Comparison of ENCODE assay signal across 8 mouse cellular contexts in genomic region chr1:52631570-52631969, GRCm38 (mm10). TPM values are rescaled to one million over a fixed set of nuclear protein-coding genes. Genes with fewer than 3 reads are reported as not detected.
A peak's percentile ranks its signal among the peaks of the same experiment; 100 is the strongest.
DNase-seq lines count a peak whose midpoint lies in the region; ATAC-seq and TF ChIP-seq lines count a peak whose summit lies in the region.

No protein-coding gene starts in this region.

- H3K27me3 ChIP-seq in hindbrain, embryonic 16.5 days (replicated peaks; ENCODE audit: control insufficient read depth, insufficient read depth, low read length), result no peaks in the 10 kb centered on the region
- no peaks in the 10 kb centered on the region for H3K27me3 ChIP-seq in myocyte (ENCODE audit: control insufficient read depth, insufficient read depth, insufficient read length)

- TF ChIP-seq POLR2A in myocyte (IDR thresholded peaks at IDR 0.05; ENCODE audit: insufficient read length, low read depth), result no peak

- peak overlapping the region; percentile 65 for H3K4me2 ChIP-seq in hindbrain, embryonic 16.5 days (ENCODE audit: low read length)
- peak overlapping the region; percentile 75 for H3K4me2 ChIP-seq in myocyte (ENCODE audit: low read depth)

- TF ChIP-seq CTCF in left cerebral cortex, adult 2 months (IDR thresholded peaks at IDR 0.05), result peak; percentile 53

- DNase-seq in left cerebral cortex, adult 2 months (ENCODE audit: extremely low spot score in 1 of 2, low spot score in 2 of 2), result no peak
- no peak for DNase-seq in left cerebral cortex, adult 9 months (ENCODE audit: low spot score in 2 of 2)
- peak; percentile 4 for DNase-seq in WW6 (ENCODE audit: low read depth, low spot score)
- DNase-seq in Muller cell, postnatal 12 days (ENCODE audit: inconsistent ontology term), result no peak
- DNase-seq in gastrocnemius, postnatal 14 days, result no peak
- no peak for DNase-seq in urinary bladder, adult 18-20 months (ENCODE audit: low spot score in 2 of 2)

- no peaks in the 10 kb centered on the region for H3K79me2 ChIP-seq in myocyte (ENCODE audit: control insufficient read depth, insufficient read depth)

- H3K4me1 ChIP-seq in hindbrain, embryonic 16.5 days (ENCODE audit: control insufficient read depth, insufficient read depth, low read depth, low read length), result peaks cover 11% of the 10 kb centered on the region

- WGBS in hindbrain, embryonic 16.5 days, result 72% methylated on average over 2 of the region's 2 CpGs

- H3K9me3 ChIP-seq in hindbrain, embryonic 16.5 days (ENCODE audit: control insufficient read depth, low read length), result no peaks in the 10 kb centered on the region

- H3K9ac ChIP-seq in hindbrain, embryonic 16.5 days (ENCODE audit: low read depth, low read length), result no peak overlapping the region; the same call in 1 of the 2 replicates

- intact Hi-C loops in left cerebral cortex, adult 2 months (cut with DNase I), result loop anchor here (2.0 to 5.0 kb wide), 3 partner anchors 131 to 484 kb away; partner anchors contain the start of gene Nab1
- intact Hi-C loops in gastrocnemius, postnatal 14 days (cut with DNase I; ENCODE audit: low total_unique reads), result no loop called here

- H3ac ChIP-seq in myocyte (ENCODE audit: control insufficient read depth, insufficient read length), result no peak overlapping the region

- H3K27ac ChIP-seq in left cerebral cortex, adult 2 months, result no peak overlapping the region
- no peak overlapping the region for H3K27ac ChIP-seq in hindbrain, embryonic 16.5 days (ENCODE audit: low read depth, low read length)

- no peaks in the 10 kb centered on the region for H3K36me3 ChIP-seq in hindbrain, embryonic 16.5 days (ENCODE audit: control insufficient read depth, insufficient read depth, low read length)
- no peaks in the 10 kb centered on the region for H3K36me3 ChIP-seq in myocyte (ENCODE audit: control insufficient read depth, insufficient read depth)

- ATAC-seq in hindbrain, embryonic 16.5 days, result no peak

- H3K4me3 ChIP-seq in left cerebral cortex, adult 2 months, result peak overlapping the region; percentile 82
- H3K4me3 ChIP-seq in hindbrain, embryonic 16.5 days (ENCODE audit: low read length), result peak overlapping the region; percentile 96
- H3K4me3 ChIP-seq in myocyte, result peak overlapping the region; percentile 34

TF ChIP-seq in myocyte, 11 proteins besides CTCF, POLR2A, EP300 and RAD21:
- TF ChIP-seq CEBPB (IDR thresholded peaks at IDR 0.05; ENCODE audit: insufficient read depth, poor library complexity, severe bottlenecking) (no peak), SRF (IDR thresholded peaks at IDR 0.05; ENCODE audit: control insufficient read depth, insufficient read length, low read depth) (no peak), MAX (IDR thresholded peaks at IDR 0.05; ENCODE audit: low read depth) (no peak), USF1 (IDR thresholded peaks at IDR 0.05; ENCODE audit: low read depth) (no peak), TCF12 (IDR thresholded peaks at IDR 0.05; ENCODE audit: insufficient read depth, poor library complexity, severe bottlenecking) (no peak), REST (IDR thresholded peaks at IDR 0.05; ENCODE audit: insufficient read depth, insufficient read length) (no peak), MYOD1 (IDR thresholded peaks at IDR 0.05; ENCODE audit: control insufficient read depth in 1 of 3, insufficient read length in 2 of 3, low read depth in 2 of 3) (no peak), MYOG (IDR thresholded peaks at IDR 0.05; ENCODE audit: control insufficient read depth in 1 of 3, insufficient read depth in 1 of 3, insufficient read length in 2 of 3, low read depth in 2 of 3) (no peak)

RNA-seq across cellular contexts. Expression of gene Nemp2, which starts 1.1 kb away (rescaled TPM):
- total RNA-seq in left cerebral cortex, adult 2 months (2021), result 1 to 10 TPM; 3.2 to 6.0 TPM
- polyA plus RNA-seq in hindbrain, embryonic 16.5 days (2015; fragmentation: Nextera tagmentation; extraction: Ambion mirVana), result 5.4 and 5.6 TPM in 2 replicates
- polyA plus RNA-seq in myocyte (2012; fragmentation: generic; extraction: Trizol), result 1.2 TPM
- 1 to 10 TPM in 1 of 2 experiments, under 1 TPM in 1; 0.86 to 1.0 TPM for total RNA-seq in gastrocnemius, postnatal 14 days (2021)

Comparison
In these comparisons a context has a peak if more than half of its experiments do, and no peak if none do; other contexts are left out.
1. H3K4me3 ChIP-seq: peak in every context shown above with its lines; median percentile 96 in hindbrain, embryonic 16.5 days; 82 in left cerebral cortex, adult 2 months; 34 in myocyte.